Mouse (Mus musculus): ENCODE measurements around the gene Nr2c1. TPM values are rescaled to one million over a fixed set of nuclear protein-coding genes. Genes with fewer than 3 reads are reported as not detected.

The Nr2c1 gene
- polyA plus RNA-seq, 1 experiment from 2014 or later: 6.4 TPM

GRCm38 (mm10) chr10:94115893-94116599, 31.8 kb upstream of the Nr2c1 start:
- no peaks in the 10 kb centered on the region for H3K9me3 ChIP-seq (ENCODE audit: control insufficient read depth, low read length)
- WGBS: 26% methylated on average over 6 of the region's 6 CpGs
- no peak overlapping the region for H3K4me2 ChIP-seq
- H3K27me3 ChIP-seq (replicated peaks; ENCODE audit: control insufficient read depth, insufficient read depth, low read length): no peaks in the 10 kb centered on the region
- 0 out of 2 replicates have a peak, but pooled peaks cover 3% of the 10 kb centered on the region for H3K36me3 ChIP-seq (ENCODE audit: control insufficient read depth, insufficient read depth, low read length)
- peak; percentile 81 for ATAC-seq (replicated peaks; ENCODE audit: low FRiP score)
- H3K4me3 ChIP-seq (ENCODE audit: low read depth, low read length): no peak overlapping the region
- DNase-seq (ENCODE audit: low spot score): peak; percentile 63
- peaks cover 7% of the 10 kb centered on the region for H3K4me1 ChIP-seq (replicated peaks; ENCODE audit: control insufficient read depth, insufficient read depth, low read length)
- H3K9ac ChIP-seq (ENCODE audit: low read depth, low read length): no peak overlapping the region
- H3K27ac ChIP-seq (ENCODE audit: low read depth, low read length): no peak overlapping the region

GRCm38 (mm10) chr10:94116781-94117340, 31.0 kb upstream of the Nr2c1 start:
- Histone ChIP-seq H3K27me3 (replicated peaks; ENCODE audit: control insufficient read depth, insufficient read depth, low read length) (no peaks in the 10 kb centered on the region), H3K27ac (ENCODE audit: low read depth, low read length) (no peak overlapping the region), H3K4me1 (replicated peaks; ENCODE audit: control insufficient read depth, insufficient read depth, low read length) (peaks cover 7% of the 10 kb centered on the region), H3K36me3 (ENCODE audit: control insufficient read depth, insufficient read depth, low read length) (0 out of 2 replicates have a peak, but pooled peaks cover 6% of the 10 kb centered on the region), H3K4me3 (ENCODE audit: low read depth, low read length) (no peak overlapping the region), H3K9me3 (ENCODE audit: control insufficient read depth, low read length) (no peaks in the 10 kb centered on the region), H3K9ac (ENCODE audit: low read depth, low read length) (no peak overlapping the region), H3K4me2 (no peak overlapping the region)
- DNase-seq (ENCODE audit: low spot score) (no peak), ATAC-seq (replicated peaks; ENCODE audit: low FRiP score) (no peak)
- 83% methylated on average over 12 of the region's 12 CpGs for WGBS

GRCm38 (mm10) chr10:94117916-94118315, 29.9 kb upstream of the Nr2c1 start:
- Histone ChIP-seq H3K4me3 (ENCODE audit: low read depth, low read length) (no peak overlapping the region), H3K36me3 (ENCODE audit: control insufficient read depth, insufficient read depth, low read length) (peaks cover 6% of the 10 kb centered on the region; the same call in 1 of the 2 replicates), H3K27ac (ENCODE audit: low read depth, low read length) (no peak overlapping the region), H3K9me3 (ENCODE audit: control insufficient read depth, low read length) (no peaks in the 10 kb centered on the region), H3K4me2 (no peak overlapping the region), H3K27me3 (replicated peaks; ENCODE audit: control insufficient read depth, insufficient read depth, low read length) (no peaks in the 10 kb centered on the region), H3K9ac (ENCODE audit: low read depth, low read length) (no peak overlapping the region), H3K4me1 (replicated peaks; ENCODE audit: control insufficient read depth, insufficient read depth, low read length) (peaks cover 8% of the 10 kb centered on the region)
- no peak for ATAC-seq (replicated peaks; ENCODE audit: low FRiP score)
- WGBS: 92% methylated on average over 3 of the region's 3 CpGs
- no peak for DNase-seq (ENCODE audit: low spot score)

GRCm38 (mm10) chr10:94118993-94119392, 28.8 kb upstream of the Nr2c1 start:
- H3K36me3 ChIP-seq (ENCODE audit: control insufficient read depth, insufficient read depth, low read length): peaks cover 9% of the 10 kb centered on the region; the same call in 1 of the 2 replicates
- no peak for DNase-seq (ENCODE audit: low spot score)
- no peak overlapping the region for H3K9ac ChIP-seq (ENCODE audit: low read depth, low read length)
- no peak overlapping the region for H3K27ac ChIP-seq (ENCODE audit: low read depth, low read length)
- H3K4me1 ChIP-seq (replicated peaks; ENCODE audit: control insufficient read depth, insufficient read depth, low read length): peaks cover 10% of the 10 kb centered on the region
- no peak for ATAC-seq (replicated peaks; ENCODE audit: low FRiP score)
- no peaks in the 10 kb centered on the region for H3K9me3 ChIP-seq (ENCODE audit: control insufficient read depth, low read length)
- no peak overlapping the region for H3K4me2 ChIP-seq
- no peaks in the 10 kb centered on the region for H3K27me3 ChIP-seq (replicated peaks; ENCODE audit: control insufficient read depth, insufficient read depth, low read length)
- WGBS: 75% methylated on average over 7 of the region's 7 CpGs
- no peak overlapping the region for H3K4me3 ChIP-seq (ENCODE audit: low read depth, low read length)

GRCm38 (mm10) chr10:94120676-94121075, 27.1 kb upstream of the Nr2c1 start:
- H3K27ac ChIP-seq (ENCODE audit: low read depth, low read length): no peak overlapping the region
- H3K4me2 ChIP-seq: no peak overlapping the region
- no peak for DNase-seq (ENCODE audit: low spot score)
- H3K9ac ChIP-seq (ENCODE audit: low read depth, low read length): no peak overlapping the region
- peaks cover 12% of the 10 kb centered on the region; the same call in 1 of the 2 replicates for H3K36me3 ChIP-seq (ENCODE audit: control insufficient read depth, insufficient read depth, low read length)
- peaks cover 5% of the 10 kb centered on the region; the same call in 1 of the 2 replicates for H3K4me1 ChIP-seq (replicated peaks; ENCODE audit: control insufficient read depth, insufficient read depth, low read length)
- H3K4me3 ChIP-seq (ENCODE audit: low read depth, low read length): no peak overlapping the region
- 85% methylated on average over 9 of the region's 9 CpGs for WGBS
- no peak for ATAC-seq (replicated peaks; ENCODE audit: low FRiP score)
- no peaks in the 10 kb centered on the region for H3K9me3 ChIP-seq (ENCODE audit: control insufficient read depth, low read length)
- no peaks in the 10 kb centered on the region for H3K27me3 ChIP-seq (replicated peaks; ENCODE audit: control insufficient read depth, insufficient read depth, low read length)

- peak; percentile 91 for ATAC-seq (replicated peaks; ENCODE audit: low FRiP score)
- no peak overlapping the region for H3K9ac ChIP-seq (ENCODE audit: low read depth, low read length)
- H3K36me3 ChIP-seq (ENCODE audit: control insufficient read depth, insufficient read depth, low read length): peaks cover 16% of the 10 kb centered on the region; the same call in 1 of the 2 replicates
These were observed 25.2 kb upstream of the Nr2c1 start for GRCm38 (mm10) chr10:94122595-94122994.

GRCm38 (mm10) chr10:94123581-94123980, 24.2 kb upstream of the Nr2c1 start:
- Histone ChIP-seq H3K4me1 (replicated peaks; ENCODE audit: control insufficient read depth, insufficient read depth, low read length) (0 out of 2 replicates have a peak, but pooled peaks cover 2% of the 10 kb centered on the region), H3K4me2 (no peak overlapping the region), H3K36me3 (ENCODE audit: control insufficient read depth, insufficient read depth, low read length) (peaks cover 16% of the 10 kb centered on the region; the same call in 1 of the 2 replicates), H3K9ac (ENCODE audit: low read depth, low read length) (no peak overlapping the region), H3K27ac (ENCODE audit: low read depth, low read length) (no peak overlapping the region), H3K4me3 (ENCODE audit: low read depth, low read length) (no peak overlapping the region), H3K9me3 (ENCODE audit: control insufficient read depth, low read length) (no peaks in the 10 kb centered on the region), H3K27me3 (replicated peaks; ENCODE audit: control insufficient read depth, insufficient read depth, low read length) (no peaks in the 10 kb centered on the region)
- WGBS: 91% methylated on average over 5 of the region's 5 CpGs
- DNase-seq (ENCODE audit: low spot score) (no peak), ATAC-seq (replicated peaks; ENCODE audit: low FRiP score) (no peak)

More at GRCm38 (mm10) chr10:94122595-94122994, 25.2 kb upstream of the Nr2c1 start:
- no peaks in the 10 kb centered on the region for H3K27me3 ChIP-seq (replicated peaks; ENCODE audit: control insufficient read depth, insufficient read depth, low read length)
- DNase-seq (ENCODE audit: low spot score): no peak
- H3K27ac ChIP-seq (ENCODE audit: low read depth, low read length): no peak overlapping the region
- no peaks in the 10 kb centered on the region for H3K9me3 ChIP-seq (ENCODE audit: control insufficient read depth, low read length)
- no peak overlapping the region for H3K4me2 ChIP-seq
- H3K4me1 ChIP-seq (replicated peaks; ENCODE audit: control insufficient read depth, insufficient read depth, low read length): 0 out of 2 replicates have a peak, but pooled peaks cover 2% of the 10 kb centered on the region
- WGBS: 75% methylated on average over 7 of the region's 7 CpGs
- no peak overlapping the region for H3K4me3 ChIP-seq (ENCODE audit: low read depth, low read length)

- peaks cover 16% of the 10 kb centered on the region; the same call in 1 of the 2 replicates for H3K36me3 ChIP-seq (ENCODE audit: control insufficient read depth, insufficient read depth, low read length)
- WGBS: 75% methylated on average over 5 of the region's 5 CpGs
- no peak overlapping the region for H3K9ac ChIP-seq (ENCODE audit: low read depth, low read length)
- H3K27ac ChIP-seq (ENCODE audit: low read depth, low read length): no peak overlapping the region
- H3K4me1 ChIP-seq (replicated peaks; ENCODE audit: control insufficient read depth, insufficient read depth, low read length): 0 out of 2 replicates have a peak, but pooled peaks cover 2% of the 10 kb centered on the region
- no peak overlapping the region for H3K4me3 ChIP-seq (ENCODE audit: low read depth, low read length)
- no peak overlapping the region for H3K4me2 ChIP-seq
- no peaks in the 10 kb centered on the region for H3K9me3 ChIP-seq (ENCODE audit: control insufficient read depth, low read length)
- ATAC-seq (replicated peaks; ENCODE audit: low FRiP score): no peak
- no peaks in the 10 kb centered on the region for H3K27me3 ChIP-seq (replicated peaks; ENCODE audit: control insufficient read depth, insufficient read depth, low read length)
- DNase-seq (ENCODE audit: low spot score): no peak
These were observed 23.4 kb upstream of the Nr2c1 start for GRCm38 (mm10) chr10:94124376-94124775.

All from liver, embryonic 11.5 days (tissue).